ENCODE assay signal across 8 mouse cellular contexts in the genomic region with DNA sequence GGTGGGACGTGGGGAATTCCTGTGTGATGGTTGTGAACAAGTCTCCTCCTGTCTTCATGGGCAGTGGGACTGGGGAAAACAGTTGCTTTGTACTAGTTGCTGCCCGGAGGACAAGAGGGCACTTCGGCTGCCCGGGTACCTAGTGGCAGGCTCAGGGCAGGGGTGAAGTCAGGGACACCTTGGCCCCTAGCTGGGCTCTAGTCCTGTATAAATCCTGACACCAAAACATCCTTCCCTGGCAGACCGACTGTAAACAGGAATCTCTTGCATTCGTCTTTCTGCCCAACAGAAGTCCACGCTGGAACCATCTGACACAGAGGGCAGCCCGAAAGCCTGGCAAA. TPM values are rescaled to one million over a fixed set of nuclear protein-coding genes. Genes with fewer than 3 reads are reported as not detected.
A peak's percentile ranks its signal among the peaks of the same experiment; 100 is the strongest.
DNase-seq lines count a peak whose midpoint lies in the region; ATAC-seq lines count a peak whose summit lies in the region.

No protein-coding gene starts in this region.

- no peak overlapping the region for H3K4me2 ChIP-seq in forebrain, embryonic 16.5 days (ENCODE audit: low read length)
- peak overlapping the region; percentile 72 for H3K4me2 ChIP-seq in lung, embryonic 16.5 days (ENCODE audit: low read depth, low read length)
- H3K4me2 ChIP-seq in limb, embryonic 15.5 days = peak overlapping the region; percentile 63
- H3K4me2 ChIP-seq in stomach, embryonic 14.5 days (replicated peaks; ENCODE audit: low read depth, low read length) = peak overlapping the region; percentile 68

- no peak for DNase-seq in forebrain, embryonic 10.5 days (ENCODE audit: extremely low spot score, low spot score)
- DNase-seq in lung, postnatal 25 days (ENCODE audit: low spot score) = no peak
- no peak for DNase-seq in thymus, adult 18-20 months
- DNase-seq in natural killer cell, adult 2 months (ENCODE audit: low spot score in 2 of 2) = no peak

- peaks cover 49% of the 10 kb centered on the region for H3K4me1 ChIP-seq in forebrain, embryonic 10.5 days
- peaks cover 23% of the 10 kb centered on the region for H3K4me1 ChIP-seq in forebrain, embryonic 16.5 days (replicated peaks; ENCODE audit: control insufficient read depth, insufficient read depth, low read length)
- H3K4me1 ChIP-seq in lung, embryonic 16.5 days (replicated peaks; ENCODE audit: control insufficient read depth, insufficient read depth, low read length) = peaks cover 37% of the 10 kb centered on the region
- H3K4me1 ChIP-seq in limb, embryonic 15.5 days = peaks cover 26% of the 10 kb centered on the region
- H3K4me1 ChIP-seq in stomach, embryonic 14.5 days (ENCODE audit: control insufficient read depth, insufficient read depth, low read length) = peaks cover 14% of the 10 kb centered on the region

- H3K9ac ChIP-seq in forebrain, embryonic 16.5 days (replicated peaks; ENCODE audit: low read depth, low read length) = no peak overlapping the region
- H3K9ac ChIP-seq in lung, embryonic 16.5 days (ENCODE audit: low read length) = peak overlapping the region; percentile 66
- no peak overlapping the region for H3K9ac ChIP-seq in limb, embryonic 15.5 days
- no peak overlapping the region for H3K9ac ChIP-seq in stomach, embryonic 14.5 days (replicated peaks; ENCODE audit: low read depth, low read length)

- no peaks in the 10 kb centered on the region for H3K9me3 ChIP-seq in forebrain, embryonic 10.5 days
- no peaks in the 10 kb centered on the region for H3K9me3 ChIP-seq in forebrain, embryonic 16.5 days (ENCODE audit: control insufficient read depth, low read length)
- H3K9me3 ChIP-seq in lung, embryonic 16.5 days (ENCODE audit: control insufficient read depth, low read length) = no peaks in the 10 kb centered on the region
- H3K9me3 ChIP-seq in limb, embryonic 15.5 days = no peaks in the 10 kb centered on the region
- H3K9me3 ChIP-seq in stomach, embryonic 14.5 days (ENCODE audit: control insufficient read depth, low read depth, low read length) = no peaks in the 10 kb centered on the region

- H3K4me3 ChIP-seq in forebrain, embryonic 10.5 days = peak overlapping the region; percentile 50
- no peak overlapping the region for H3K4me3 ChIP-seq in forebrain, embryonic 16.5 days (replicated peaks; ENCODE audit: low read length)
- peak overlapping the region; percentile 40 for H3K4me3 ChIP-seq in lung, embryonic 16.5 days (ENCODE audit: low read length)
- H3K4me3 ChIP-seq in limb, embryonic 15.5 days = peak overlapping the region; percentile 30; the same call in 1 of the 2 replicates
- H3K4me3 ChIP-seq in stomach, embryonic 14.5 days (ENCODE audit: low read depth, low read length) = 0 out of 2 replicates have a peak overlapping the region, but pooled peaks have one; percentile 15

- H3K27ac ChIP-seq in forebrain, embryonic 10.5 days = peak overlapping the region; percentile 92
- H3K27ac ChIP-seq in forebrain, embryonic 16.5 days (ENCODE audit: low read length) = no peak overlapping the region
- peak overlapping the region; percentile 98 for H3K27ac ChIP-seq in lung, embryonic 16.5 days (ENCODE audit: low read length)
- peak overlapping the region; percentile 84 for H3K27ac ChIP-seq in limb, embryonic 15.5 days
- H3K27ac ChIP-seq in stomach, embryonic 14.5 days (ENCODE audit: low read length) = peak overlapping the region; percentile 89

- H3K27me3 ChIP-seq in forebrain, embryonic 10.5 days (ENCODE audit: poor library complexity, severe bottlenecking) = peaks cover 3% of the 10 kb centered on the region; the same call in 1 of the 2 replicates
- no peaks in the 10 kb centered on the region for H3K27me3 ChIP-seq in forebrain, embryonic 16.5 days (replicated peaks; ENCODE audit: control insufficient read depth, insufficient read depth, low read length)
- no peaks in the 10 kb centered on the region for H3K27me3 ChIP-seq in lung, embryonic 16.5 days (ENCODE audit: control insufficient read depth, insufficient read depth, low read depth, low read length)
- no peaks in the 10 kb centered on the region for H3K27me3 ChIP-seq in limb, embryonic 15.5 days
- H3K27me3 ChIP-seq in stomach, embryonic 14.5 days (ENCODE audit: control insufficient read depth, insufficient read depth, low read length) = no peaks in the 10 kb centered on the region

- no peaks in the 10 kb centered on the region for H3K36me3 ChIP-seq in forebrain, embryonic 10.5 days (replicated peaks)
- no peaks in the 10 kb centered on the region for H3K36me3 ChIP-seq in forebrain, embryonic 16.5 days (ENCODE audit: control insufficient read depth, insufficient read depth)
- H3K36me3 ChIP-seq in lung, embryonic 16.5 days (ENCODE audit: control insufficient read depth, insufficient read depth, low read length) = no peaks in the 10 kb centered on the region
- H3K36me3 ChIP-seq in limb, embryonic 15.5 days = no peaks in the 10 kb centered on the region
- no peaks in the 10 kb centered on the region for H3K36me3 ChIP-seq in stomach, embryonic 14.5 days (ENCODE audit: control insufficient read depth, insufficient read depth, low read length)

- WGBS in forebrain, embryonic 10.5 days = 12% methylated on average over 8 of the region's 8 CpGs
- 17% methylated on average over 8 of the region's 8 CpGs for WGBS in forebrain, embryonic 16.5 days
- 14% methylated on average over 8 of the region's 8 CpGs for WGBS in lung, embryonic 16.5 days
- 12% methylated on average over 8 of the region's 8 CpGs for WGBS in limb, embryonic 15.5 days
- WGBS in stomach, embryonic 14.5 days = 13% methylated on average over 8 of the region's 8 CpGs

- no peak for ATAC-seq in forebrain, embryonic 16.5 days
- peak; percentile 30; the same call in 1 of the 2 replicates for ATAC-seq in lung, embryonic 16.5 days (ENCODE audit: low read depth)
- ATAC-seq in limb, embryonic 15.5 days (ENCODE audit: insufficient number of reproducible peaks, low FRiP score, low TSS enrichment, low read depth) = no peak
- peak; percentile 5; the same call in 1 of the 2 replicates for ATAC-seq in stomach, embryonic 14.5 days (ENCODE audit: insufficient number of reproducible peaks, insufficient read depth, low FRiP score, low read depth)

RNA-seq across cellular contexts. Expression of gene Gprc5c, which starts 20.5 kb away (rescaled TPM):
- polyA plus RNA-seq in forebrain, embryonic 10.5 days (2016; fragmentation: Nextera tagmentation; extraction: Ambion mirVana) = 31.7 and 32.3 TPM in 2 replicates
- polyA plus RNA-seq in forebrain, embryonic 16.5 days (2015; fragmentation: Nextera tagmentation; extraction: Ambion mirVana) = 6.1 and 7.0 TPM in 2 replicates
- 30.7 and 33.2 TPM in 2 replicates for polyA plus RNA-seq in lung, embryonic 16.5 days (2015; fragmentation: Nextera tagmentation; extraction: Ambion mirVana)
- 38.6 and 41.0 TPM in 2 replicates for polyA plus RNA-seq in limb, embryonic 15.5 days (2015; fragmentation: Nextera tagmentation; extraction: Ambion mirVana)
- 23.5 and 27.2 TPM in 2 replicates for polyA plus RNA-seq in stomach, embryonic 14.5 days (2014; fragmentation: Nextera tagmentation; extraction: Ambion mirVana)

RNA-seq across cellular contexts. Expression of gene Gpr142, which starts 31.7 kb away (rescaled TPM):
- polyA plus RNA-seq in forebrain, embryonic 10.5 days (2016; fragmentation: Nextera tagmentation; extraction: Ambion mirVana) = 0.21 TPM in 1 of 2 replicates, not detected in the other
- not detected in 2 replicates for polyA plus RNA-seq in forebrain, embryonic 16.5 days (2015; fragmentation: Nextera tagmentation; extraction: Ambion mirVana)
- not detected in 2 replicates for polyA plus RNA-seq in lung, embryonic 16.5 days (2015; fragmentation: Nextera tagmentation; extraction: Ambion mirVana)
- polyA plus RNA-seq in limb, embryonic 15.5 days (2015; fragmentation: Nextera tagmentation; extraction: Ambion mirVana) = not detected in 2 replicates
- polyA plus RNA-seq in stomach, embryonic 14.5 days (2014; fragmentation: Nextera tagmentation; extraction: Ambion mirVana) = 0.23 and 0.39 TPM in 2 replicates

RNA-seq across cellular contexts. Expression of gene Btbd17, which starts 34.7 kb away (rescaled TPM):
- polyA plus RNA-seq in forebrain, embryonic 10.5 days (2016; fragmentation: Nextera tagmentation; extraction: Ambion mirVana) = 20.7 and 20.8 TPM in 2 replicates
- polyA plus RNA-seq in forebrain, embryonic 16.5 days (2015; fragmentation: Nextera tagmentation; extraction: Ambion mirVana) = 18.5 and 19.4 TPM in 2 replicates
- polyA plus RNA-seq in lung, embryonic 16.5 days (2015; fragmentation: Nextera tagmentation; extraction: Ambion mirVana) = 0.23 and 0.34 TPM in 2 replicates
- polyA plus RNA-seq in limb, embryonic 15.5 days (2015; fragmentation: Nextera tagmentation; extraction: Ambion mirVana) = 0.86 and 1.7 TPM in 2 replicates
- polyA plus RNA-seq in stomach, embryonic 14.5 days (2014; fragmentation: Nextera tagmentation; extraction: Ambion mirVana) = 0.98 and 1.6 TPM in 2 replicates

RNA-seq across cellular contexts. Expression of gene Cd300a, which starts 59.4 kb away (rescaled TPM):
- polyA plus RNA-seq in forebrain, embryonic 10.5 days (2016; fragmentation: Nextera tagmentation; extraction: Ambion mirVana) = 0.42 and 1.3 TPM in 2 replicates
- 0.94 and 0.95 TPM in 2 replicates for polyA plus RNA-seq in forebrain, embryonic 16.5 days (2015; fragmentation: Nextera tagmentation; extraction: Ambion mirVana)
- 1.4 and 1.7 TPM in 2 replicates for polyA plus RNA-seq in lung, embryonic 16.5 days (2015; fragmentation: Nextera tagmentation; extraction: Ambion mirVana)
- 1.8 and 2.9 TPM in 2 replicates for polyA plus RNA-seq in limb, embryonic 15.5 days (2015; fragmentation: Nextera tagmentation; extraction: Ambion mirVana)
- 0.90 and 1.1 TPM in 2 replicates for polyA plus RNA-seq in stomach, embryonic 14.5 days (2014; fragmentation: Nextera tagmentation; extraction: Ambion mirVana)

Comparison
In these comparisons a context has a peak if more than half of its experiments do, and no peak if none do; other contexts are left out.
1. ATAC-seq: peak in lung, embryonic 16.5 days (single experiment) and stomach, embryonic 14.5 days (single experiment); none in forebrain, embryonic 16.5 days (single experiment) and limb, embryonic 15.5 days (single experiment).